Mouse (Mus musculus) forebrain, embryonic 12.5 days (tissue): ENCODE results near the gene Slc30a5. TPM values are rescaled to one million over a fixed set of nuclear protein-coding genes. Genes with fewer than 3 reads are reported as not detected.

Source experiments
- polyA plus RNA-seq: library from polyadenylated mRNA; unstranded; fragments of >200 nt; fragmentation: Nextera tagmentation; extraction: Ambion mirVana; gene quantifications from 2 replicates; pipeline ENCODE4 v1.2.1, GENCODE M21; 2016

Gene Slc30a5
- polyA plus RNA-seq, 1 experiment from 2014 or later, result 47.1 TPM

Other genes starting within 250 kb of the Slc30a5 start
- gene Marveld2, start 216.5 kb downstream of the Slc30a5 start, polyA plus RNA-seq, result 2.0 and 2.5 TPM in 2 replicates
- gene Ak6, start 182.4 kb downstream of the Slc30a5 start, polyA plus RNA-seq, result 313 and 315 TPM in 2 replicates
- 24.6 and 24.7 TPM in 2 replicates for gene Rad17, start 182.4 kb downstream of the Slc30a5 start, polyA plus RNA-seq
- gene Taf9, start 181.8 kb downstream of the Slc30a5 start, polyA plus RNA-seq, result 24.0 and 29.3 TPM in 2 replicates
- gene Ccdc125, start 163.7 kb downstream of the Slc30a5 start, polyA plus RNA-seq, result 2.2 and 3.1 TPM in 2 replicates
- 63.7 and 66.2 TPM in 2 replicates for gene Cdk7, start 102.5 kb downstream of the Slc30a5 start, polyA plus RNA-seq
- gene Mrps36, start 88.8 kb downstream of the Slc30a5 start, polyA plus RNA-seq, result 124 and 132 TPM in 2 replicates
- 46.3 and 48.9 TPM in 2 replicates for gene Cenph, start 57.5 kb downstream of the Slc30a5 start, polyA plus RNA-seq
- gene Ccnb1, start 46.9 kb downstream of the Slc30a5 start, polyA plus RNA-seq, result 343 and 352 TPM in 2 replicates